Mouse (Mus musculus): ENCODE results near the gene Ctso. TPM values are rescaled to one million over a fixed set of nuclear protein-coding genes. Genes with fewer than 3 reads are reported as not detected.
A peak's percentile ranks its signal among the peaks of the same experiment; 100 is the strongest.

Ctso gene
- total RNA-seq, 2 experiments from 2014 or later, result 8.1 to 10.3 TPM

- intact Hi-C loops (cut with DNase I), result no loop called here
- DNase-seq, result no peak
These were observed 12.5 kb downstream of the Ctso start for GRCm38 (mm10) chr3:81944851-81945393.

GRCm38 (mm10) chr3:81949048-81949447 lies 16.6 kb downstream of the Ctso start:
- intact Hi-C loops (cut with DNase I), result no loop called here

GRCm38 (mm10) chr3:81951785-81952184 lies 19.4 kb downstream of the Ctso start:
- intact Hi-C loops (cut with DNase I), result no loop called here
- DNase-seq, result no peak

More at GRCm38 (mm10) chr3:81949048-81949447, 16.6 kb downstream of the Ctso start:
- DNase-seq, result no peak

- intact Hi-C loops (cut with DNase I), result no loop called here
- no peak for DNase-seq
These were observed 25.1 kb downstream of the Ctso start for GRCm38 (mm10) chr3:81957484-81957883.

GRCm38 (mm10) chr3:81961336-81961735 lies 28.9 kb downstream of the Ctso start:
- intact Hi-C loops (cut with DNase I), result no loop called here

GRCm38 (mm10) chr3:81963768-81964167 lies 31.4 kb downstream of the Ctso start:
- intact Hi-C loops (cut with DNase I), result no loop called here
- DNase-seq, result no peak

More at GRCm38 (mm10) chr3:81961336-81961735, 28.9 kb downstream of the Ctso start:
- no peak for DNase-seq

GRCm38 (mm10) chr3:81964596-81964995 lies 32.2 kb downstream of the Ctso start:
- no peak for DNase-seq
- intact Hi-C loops (cut with DNase I), result no loop called here

GRCm38 (mm10) chr3:81975607-81976006 lies 43.2 kb downstream of the Ctso start:
- DNase-seq, result no peak
- intact Hi-C loops (cut with DNase I), result no loop called here

- intact Hi-C loops (cut with DNase I), result no loop called here
- no peak for DNase-seq
These were observed 43.7 kb downstream of the Ctso start, which contains the start of gene Tdo2 for GRCm38 (mm10) chr3:81976102-81976501. Gene Tdo2 (minus strand): TSS chr3:81976202.

GRCm38 (mm10) chr3:81981576-81981975 lies 49.2 kb downstream of the Ctso start:
- DNase-seq, result no peak
- intact Hi-C loops (cut with DNase I), result no loop called here

GRCm38 (mm10) chr3:81981990-81982389 lies 49.6 kb downstream of the Ctso start, which contains the start of gene Asic5:
Gene Asic5 (plus strand): TSS chr3:81982290.
- intact Hi-C loops (cut with DNase I), result no loop called here
- no peak for DNase-seq

GRCm38 (mm10) chr3:81983120-81983895 lies 50.9 kb downstream of the Ctso start:
- no peak for DNase-seq
- intact Hi-C loops (cut with DNase I), result no loop called here

- no peak for DNase-seq
- intact Hi-C loops (cut with DNase I), result no loop called here
These were observed 52.7 kb downstream of the Ctso start for GRCm38 (mm10) chr3:81985100-81985499.

- intact Hi-C loops (cut with DNase I), result no loop called here
- no peak for DNase-seq
These were observed 53.7 kb downstream of the Ctso start for GRCm38 (mm10) chr3:81986103-81986502.

- intact Hi-C loops (cut with DNase I), result no loop called here
- no peak for DNase-seq
These were observed 55.2 kb downstream of the Ctso start for GRCm38 (mm10) chr3:81987628-81988027.

- intact Hi-C loops (cut with DNase I), result loop anchor here (5.0 kb wide), 1 partner anchor 38 kb away; no protein-coding TSS in a partner anchor
- DNase-seq, result no peak
These were observed 57.3 kb downstream of the Ctso start for GRCm38 (mm10) chr3:81989692-81990141.

- intact Hi-C loops (cut with DNase I), result loop anchor here (5.0 kb wide), 1 partner anchor 37 kb away; no protein-coding TSS in a partner anchor
- no peak for DNase-seq
These were observed 58.1 kb downstream of the Ctso start for GRCm38 (mm10) chr3:81990531-81990930.

GRCm38 (mm10) chr3:81995371-81995770 lies 63.0 kb downstream of the Ctso start:
- intact Hi-C loops (cut with DNase I), result loop anchor here (5.0 kb wide), 2 partner anchors 337 to 357 kb away; no protein-coding TSS in a partner anchor
- DNase-seq, result no peak

GRCm38 (mm10) chr3:81995988-81996387 lies 63.6 kb downstream of the Ctso start:
- intact Hi-C loops (cut with DNase I), result loop anchor here (5.0 kb wide), 2 partner anchors 336 to 356 kb away; no protein-coding TSS in a partner anchor
- peak in 1 of 2 experiments; percentile 41 for DNase-seq
